Comparison of ENCODE assay signal across 26 mouse cellular contexts in genomic region chr6:29866935-29867724, GRCm38 (mm10). TPM values are rescaled to one million over a fixed set of nuclear protein-coding genes. Genes with fewer than 3 reads are reported as not detected.
A peak's percentile ranks its signal among the peaks of the same experiment; 100 is the strongest.
DNase-seq lines count a peak whose midpoint lies in the region; ATAC-seq lines count a peak whose summit lies in the region.
"Had no signal": no experiment of that assay in that cellular context is flagged by ENCODE, and none has a peak within 500 bp of the region (broad histone marks: within the 10 kb centered on the region; RNA-seq: fewer than 3 reads in every experiment).

No protein-coding gene starts in this region.

- no peaks in the 10 kb centered on the region for H3K9me3 ChIP-seq in heart, embryonic 11.5 days (replicated peaks; ENCODE audit: control insufficient read depth, low read length)
- no peaks in the 10 kb centered on the region for H3K9me3 ChIP-seq in heart, embryonic 14.5 days (ENCODE audit: control insufficient read depth, low read length)
- H3K9me3 ChIP-seq: forebrain, embryonic 12.5 days; hindbrain, embryonic 12.5 days; limb, embryonic 13.5 days; neural tube, embryonic 15.5 days had no signal

- no peaks in the 10 kb centered on the region for H3K4me1 ChIP-seq in heart, embryonic 11.5 days (ENCODE audit: control insufficient read depth, insufficient read depth, low read length)
- peaks cover 4 to 9% of the 10 kb centered on the region in 2 experiments; a peak in 3 of 4 replicates for H3K4me1 ChIP-seq in heart, embryonic 14.5 days (ENCODE audit: control insufficient read depth in 2 of 2, insufficient read depth in 2 of 2, low read length in 2 of 2)
- H3K4me1 ChIP-seq: embryonic facial prominence, embryonic 13.5 days; hindbrain, embryonic 12.5 days; liver, embryonic 12.5 days had no signal

- no peaks in the 10 kb centered on the region for H3K36me3 ChIP-seq in heart, embryonic 11.5 days (ENCODE audit: control insufficient read depth, insufficient read depth, low read length)
- H3K36me3 ChIP-seq in heart, embryonic 14.5 days (ENCODE audit: control insufficient read depth, insufficient read depth, low read length), result 0 out of 2 replicates have a peak, but pooled peaks cover 2% of the 10 kb centered on the region
- H3K36me3 ChIP-seq: hindbrain, embryonic 12.5 days had no signal

- DNase-seq in heart, postnatal 10 days, result no peak
- peak; percentile 15 for DNase-seq in ovary, adult 18-20 months (ENCODE audit: low spot score)
- DNase-seq in ovary, postnatal 36 days (ENCODE audit: low spot score), result no peak
- no peak for DNase-seq in adipocyte (ENCODE audit: low spot score)
- DNase-seq in kidney, adult 8-10 months, result no peak
- DNase-seq: adrenal gland, adult 8-10 months; cerebellum, adult 18-20 months; cerebellum, postnatal 25 days; embryo, embryonic 11 days; kidney, adult 18-20 months; kidney, postnatal 25 days; lung, adult 18-20 months; lung, postnatal 14 days; thymus, adult 2 months; thymus, postnatal 4 days had no signal

- no peak overlapping the region for H3K4me3 ChIP-seq in heart, embryonic 11.5 days (ENCODE audit: low read depth, low read length)
- no peak overlapping the region for H3K4me3 ChIP-seq in heart, embryonic 14.5 days (ENCODE audit: control insufficient read depth in 1 of 2, insufficient read depth in 1 of 2, low read depth in 1 of 2, low read length in 2 of 2)
- H3K4me3 ChIP-seq: embryonic facial prominence, embryonic 13.5 days; erythroblast, embryonic 14.5 days; forebrain, embryonic 12.5 days; hindbrain, embryonic 12.5 days; limb, embryonic 13.5 days; liver, embryonic 12.5 days; neural tube, embryonic 15.5 days had no signal

- H3K4me2 ChIP-seq in heart, embryonic 11.5 days, result no peak overlapping the region
- H3K4me2 ChIP-seq in heart, embryonic 14.5 days (ENCODE audit: low read length), result peak overlapping the region; percentile 2; the same call in 1 of the 2 replicates
- H3K4me2 ChIP-seq: embryonic facial prominence, embryonic 13.5 days; forebrain, embryonic 12.5 days; hindbrain, embryonic 12.5 days; limb, embryonic 13.5 days; liver, embryonic 12.5 days; midbrain, embryonic 11.5 days; neural tube, embryonic 15.5 days had no signal

- ATAC-seq in heart, embryonic 11.5 days (replicated peaks; ENCODE audit: insufficient number of reproducible peaks, low FRiP score, low TSS enrichment), result no peak
- ATAC-seq in heart, embryonic 14.5 days (ENCODE audit: insufficient number of reproducible peaks, insufficient read depth, low FRiP score, low read depth), result peak; percentile 77
- ATAC-seq: liver, embryonic 12.5 days had no signal

- H3K9ac ChIP-seq in heart, embryonic 11.5 days (ENCODE audit: low read depth, low read length), result no peak overlapping the region
- H3K9ac ChIP-seq in heart, embryonic 14.5 days (ENCODE audit: low read length), result peak overlapping the region; percentile 4; the same call in 1 of the 2 replicates
- H3K9ac ChIP-seq: embryonic facial prominence, embryonic 13.5 days; forebrain, embryonic 12.5 days; hindbrain, embryonic 12.5 days; limb, embryonic 13.5 days; liver, embryonic 12.5 days; neural tube, embryonic 15.5 days had no signal

- WGBS in heart, embryonic 11.5 days (ENCODE audit: insufficient replicate concordance), result 66% methylated on average over 9 of the region's 9 CpGs
- 50% methylated on average over 9 of the region's 9 CpGs for WGBS in heart, embryonic 14.5 days

- intact Hi-C loops in heart, postnatal 10 days (cut with DNase I), result loop anchor here (5.0 kb wide), 1 partner anchor 50 kb away; the partner anchor contains the start of gene Strip2

- H3K27ac ChIP-seq in heart, embryonic 11.5 days (ENCODE audit: low read depth, low read length), result peak overlapping the region; percentile 41
- H3K27ac ChIP-seq in heart, embryonic 14.5 days (replicated peaks in 1 of 2; ENCODE audit: control insufficient read depth in 1 of 2, insufficient read depth in 1 of 2, low read depth in 2 of 2, low read length in 2 of 2), result peak overlapping the region; percentile 87 to 90
- H3K27ac ChIP-seq: embryonic facial prominence, embryonic 13.5 days; forebrain, embryonic 12.5 days; hindbrain, embryonic 12.5 days; limb, embryonic 13.5 days; liver, embryonic 12.5 days; neural tube, embryonic 15.5 days; stomach, postnatal 0 days had no signal

- no peaks in the 10 kb centered on the region for H3K27me3 ChIP-seq in heart, embryonic 11.5 days (ENCODE audit: control insufficient read depth, insufficient read depth, low read length)
- H3K27me3 ChIP-seq in heart, embryonic 14.5 days (ENCODE audit: control insufficient read depth, insufficient read depth, low read length), result no peaks in the 10 kb centered on the region
- H3K27me3 ChIP-seq: embryonic facial prominence, embryonic 13.5 days; forebrain, embryonic 12.5 days; hindbrain, embryonic 12.5 days; limb, embryonic 13.5 days; liver, embryonic 12.5 days; neural tube, embryonic 15.5 days had no signal

RNA-seq across cellular contexts. Expression of gene Strip2, which starts 49.7 kb away (rescaled TPM):
- polyA plus RNA-seq in heart, embryonic 11.5 days (2014; fragmentation: Nextera tagmentation; extraction: Ambion mirVana), result 21.5 and 25.7 TPM in 2 replicates
- total RNA-seq in heart, postnatal 10 days (2021), result 10 to 100 TPM; 79.2 to 89.9 TPM
- 67.0 and 78.5 TPM in 2 replicates for polyA plus RNA-seq in heart, embryonic 14.5 days (2014; fragmentation: Nextera tagmentation; extraction: Ambion mirVana)
